Mouse (Mus musculus) testis, adult 2 months (tissue): ENCODE measurements around the gene Pla2g4d. TPM values are rescaled to one million over a fixed set of nuclear protein-coding genes. Genes with fewer than 3 reads are reported as not detected.

Experiments
- H3K27ac ChIP-seq: fragments of 200-500 bp; 2 replicates; pipeline ENCODE4 v1.5.1; 2012; ENCODE audit warnings: low read depth, low read length; ENCODE audit not compliant: control insufficient read depth, insufficient read depth
- H3K27me3 ChIP-seq: fragments of 200-500 bp; 2 replicates; pipeline ENCODE4 v1.6.1; 2012; ENCODE audit warnings: mild to moderate bottlenecking, low read length, moderate library complexity; ENCODE audit not compliant: control insufficient read depth, insufficient read depth
- H3K36me3 ChIP-seq: fragments of 200-500 bp; 2 replicates; pipeline ENCODE4 v1.6.1; 2012; ENCODE audit warnings: mild to moderate bottlenecking, low read length; ENCODE audit not compliant: control insufficient read depth, insufficient read depth
- H3K4me1 ChIP-seq: fragments of 200-500 bp; 2 replicates; pipeline ENCODE4 v1.6.1; 2012; ENCODE audit warnings: low read length; ENCODE audit not compliant: control insufficient read depth, insufficient read depth
- H3K4me3 ChIP-seq: fragments of 200-500 bp; 2 replicates; pipeline ENCODE4 v1.5.1; 2012; ENCODE audit warnings: low read depth, mild to moderate bottlenecking, low read length, moderate library complexity, mixed read lengths; ENCODE audit not compliant: control insufficient read depth
- CTCF ChIP-seq: fragments of 200-500 bp; IDR thresholded peaks from 2 replicates; pipeline ENCODE4 v1.5.1; 2012; ENCODE audit warnings: low read depth, mild to moderate bottlenecking, inconsistent platforms, low read length, moderate library complexity; ENCODE audit not compliant: control insufficient read depth, insufficient read depth, insufficient replicate concordance
- POLR2A ChIP-seq: fragments of 200-500 bp; IDR thresholded peaks from 2 replicates; pipeline ENCODE4 v1.6.1; 2012; ENCODE audit warnings: low read depth, mild to moderate bottlenecking, inconsistent platforms, low read length, moderate library complexity; ENCODE audit not compliant: control insufficient read depth
- polyA plus RNA-seq: library from polyadenylated mRNA; depleted of rRNA; stranded (reverse); fragments of >200 nt; gene quantifications from 2 replicates; pipeline ENCODE4 v1.2.3, GENCODE M21; 2012

Pla2g4d gene
- polyA plus RNA-seq, 1 experiment = 5.8 TPM

- H3K27ac ChIP-seq = no peak overlapping the region
- H3K4me1 ChIP-seq = peaks cover 3% of the 10 kb centered on the region; the same call in 1 of the 2 replicates
- no peaks in the 10 kb centered on the region for H3K27me3 ChIP-seq
- no peaks in the 10 kb centered on the region for H3K36me3 ChIP-seq
- TF ChIP-seq CTCF (no peak), POLR2A (no peak)
- no peak overlapping the region for H3K4me3 ChIP-seq
Observed at GRCm38 (mm10) chr2:120304113-120304512, 15.1 kb upstream of the Pla2g4d start.

GRCm38 (mm10) chr2:120301076-120301475 lies 12.1 kb upstream of the Pla2g4d start:
- Histone ChIP-seq H3K27me3 (no peaks in the 10 kb centered on the region), H3K27ac (no peak overlapping the region), H3K4me1 (0 out of 2 replicates have a peak, but pooled peaks cover 2% of the 10 kb centered on the region), H3K36me3 (no peaks in the 10 kb centered on the region), H3K4me3 (no peak overlapping the region)
- no peak for TF ChIP-seq CTCF

GRCm38 (mm10) chr2:120299866-120300265 lies 10.9 kb upstream of the Pla2g4d start:
- TF ChIP-seq POLR2A = no peak
- Histone ChIP-seq H3K27ac (no peak overlapping the region), H3K4me1 (0 out of 2 replicates have a peak, but pooled peaks cover 2% of the 10 kb centered on the region), H3K36me3 (no peaks in the 10 kb centered on the region), H3K4me3 (no peak overlapping the region), H3K27me3 (no peaks in the 10 kb centered on the region)

GRCm38 (mm10) chr2:120296160-120296559 lies 7.2 kb upstream of the Pla2g4d start:
- no peaks in the 10 kb centered on the region for H3K27me3 ChIP-seq

GRCm38 (mm10) chr2:120291471-120292078 lies 2.6 kb upstream of the Pla2g4d start:
- H3K27ac ChIP-seq = no peak overlapping the region
- H3K27me3 ChIP-seq = no peaks in the 10 kb centered on the region
- no peaks in the 10 kb centered on the region; the same call in 1 of the 2 replicates for H3K4me1 ChIP-seq
- no peak overlapping the region for H3K4me3 ChIP-seq
- no peaks in the 10 kb centered on the region for H3K36me3 ChIP-seq
- TF ChIP-seq CTCF (no peak), POLR2A (no peak)

More at GRCm38 (mm10) chr2:120296160-120296559, 7.2 kb upstream of the Pla2g4d start:
- Histone ChIP-seq H3K4me3 (no peak overlapping the region), H3K4me1 (no peaks in the 10 kb centered on the region; the same call in 1 of the 2 replicates), H3K27ac (no peak overlapping the region), H3K36me3 (no peaks in the 10 kb centered on the region)
- no peak for TF ChIP-seq POLR2A
- no peak for TF ChIP-seq CTCF

GRCm38 (mm10) chr2:120288401-120288800 lies 596 bp downstream of the Pla2g4d start:
- H3K4me1 ChIP-seq = no peaks in the 10 kb centered on the region
- H3K4me3 ChIP-seq = no peak overlapping the region
- TF ChIP-seq POLR2A (no peak), CTCF (no peak)
- H3K27me3 ChIP-seq = no peaks in the 10 kb centered on the region
- H3K27ac ChIP-seq = no peak overlapping the region
- H3K36me3 ChIP-seq = no peaks in the 10 kb centered on the region

GRCm38 (mm10) chr2:120285639-120286038 lies 3.4 kb downstream of the Pla2g4d start:
- Histone ChIP-seq H3K4me1 (no peaks in the 10 kb centered on the region), H3K4me3 (no peak overlapping the region), H3K36me3 (no peaks in the 10 kb centered on the region), H3K27ac (no peak overlapping the region), H3K27me3 (no peaks in the 10 kb centered on the region)
- TF ChIP-seq CTCF (no peak), POLR2A (no peak)
